Mouse (Mus musculus) kidney, adult 2 months (tissue): Measurements from ENCODE around the gene Bmpr1b.
"Not testable (repeated sequence)": the region's sequence is repeated elsewhere in the genome, so short reads cannot be mapped to it uniquely, and the experiment has no call there.

ENCODE experiments used
- CTCF ChIP-seq: fragments of 200-500 bp; conservative IDR thresholded peaks from 2 replicates; pipeline ENCODE4 v1.5.1; 2011; ENCODE audit warnings: low read depth, mild to moderate bottlenecking, control low read depth, low read length, moderate library complexity, mixed read lengths; ENCODE audit not compliant: insufficient read depth, insufficient read length
- POLR2A ChIP-seq: fragments of 200-500 bp; IDR thresholded peaks from one replicate; pipeline ENCODE4 v1.6.1; 2011; ENCODE audit warnings: low read depth, low read length, control low read depth

DNA sequence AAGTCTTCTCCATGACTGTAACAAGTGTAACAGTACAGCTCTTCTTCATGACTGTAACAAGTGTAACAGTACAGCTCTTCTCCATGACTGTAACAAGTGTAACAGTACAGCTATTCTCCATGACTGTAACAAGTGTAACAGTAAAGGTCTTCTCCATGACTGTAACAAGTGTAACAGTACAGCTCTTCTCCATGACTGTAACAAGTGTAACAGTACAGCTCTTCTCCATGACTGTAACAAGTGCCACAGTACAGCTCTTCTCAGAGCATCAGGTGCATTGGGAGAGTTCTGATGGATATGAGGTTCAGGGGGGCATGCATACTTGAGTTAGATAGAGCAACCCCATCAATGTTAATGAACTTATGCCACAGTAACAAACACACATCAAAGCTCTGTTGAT, 22.4 kb upstream of the Bmpr1b start:
- TF ChIP-seq CTCF, POLR2A: not testable (repeated sequence)
